Mouse (Mus musculus): Measurements from ENCODE around the gene Ankrd6.

DNA sequence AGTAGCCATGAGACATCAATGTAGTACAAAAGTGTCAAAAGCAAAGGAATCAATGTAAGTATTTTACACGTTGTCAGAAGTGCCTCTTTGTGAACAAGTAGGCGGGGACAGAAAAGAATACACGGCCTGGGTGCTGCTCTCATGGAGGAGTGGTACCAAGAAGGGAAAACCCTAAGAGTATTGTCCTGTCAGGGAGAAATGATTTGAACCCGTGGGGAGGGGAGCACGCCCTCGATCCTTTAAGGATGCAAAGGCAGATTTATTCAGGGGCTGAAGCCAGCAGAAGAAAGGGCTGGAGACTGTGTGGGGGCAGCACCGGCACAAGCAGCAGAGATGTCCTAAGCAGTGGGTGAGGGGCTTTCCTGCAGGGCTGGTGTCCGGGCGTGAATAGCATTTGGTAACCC lies 26.7 kb downstream of the Ankrd6 start:
- TF ChIP-seq CTCF (IDR thresholded peaks at IDR 0.05; ENCODE audit: low read depth) (no peak), EP300 (IDR thresholded peaks at IDR 0.05; ENCODE audit: low read depth) (no peak)

Data from heart, postnatal 0 days (tissue).